Mouse (Mus musculus) forebrain, embryonic 16.5 days (tissue): ENCODE results near the gene Aldh1b1. TPM values are rescaled to one million over a fixed set of nuclear protein-coding genes. Genes with fewer than 3 reads are reported as not detected.

ENCODE experiments used
- ATAC-seq: fragments of 200-750 bp; cut with Nextera tagmentation; 2 replicates; pipeline ENCODE4 v1.8.0; 2017; ENCODE audit warnings: mild to moderate bottlenecking, moderate library complexity
- H3K27ac ChIP-seq: fragments of 300-500 bp; sonication (generic); 2 replicates; pipeline ENCODE4 v1.5.1; 2014; ENCODE audit warnings: low read length, control low read depth
- H3K27me3 ChIP-seq: fragments of 300-500 bp; sonication (generic); replicated peaks from 2 replicates; pipeline ENCODE4 v1.6.1; 2014; ENCODE audit warnings: low read length; ENCODE audit not compliant: control insufficient read depth, insufficient read depth
- H3K36me3 ChIP-seq: fragments of 300-500 bp; sonication (generic); 2 replicates; pipeline ENCODE4 v1.6.1; 2014; ENCODE audit not compliant: control insufficient read depth, insufficient read depth
- H3K4me1 ChIP-seq: fragments of 300-500 bp; sonication (generic); replicated peaks from 2 replicates; pipeline ENCODE4 v1.6.1; 2014; ENCODE audit warnings: low read length; ENCODE audit not compliant: control insufficient read depth, insufficient read depth
- H3K4me2 ChIP-seq: fragments of 300-500 bp; sonication (generic); 2 replicates; pipeline ENCODE4 v1.6.1; 2014; ENCODE audit warnings: mild to moderate bottlenecking, low read length, control low read depth
- H3K4me3 ChIP-seq: fragments of 300-500 bp; sonication (generic); replicated peaks from 2 replicates; pipeline ENCODE4 v1.5.1; 2014; ENCODE audit warnings: mild to moderate bottlenecking, low read length, control low read depth
- H3K9ac ChIP-seq: fragments of 300-500 bp; sonication (generic); replicated peaks from 2 replicates; pipeline ENCODE4 v1.6.1; 2014; ENCODE audit warnings: low read depth, low read length, control low read depth
- H3K9me3 ChIP-seq: fragments of 300-500 bp; sonication (generic); 2 replicates; pipeline ENCODE4 v1.6.1; 2016; ENCODE audit warnings: low read length; ENCODE audit not compliant: control insufficient read depth
- WGBS: fragments of 180-500 bp; shearing (Covaris S2); extraction: QIAGEN DNeasy Blood & Tissue Kit; methylation state at CpG from one replicate; pipeline ENCODE4 v1.1.7; 2014; 5-methylcytosine and 5-hydroxymethylcytosine counted together
- polyA plus RNA-seq: library from polyadenylated mRNA; unstranded; fragments of >200 nt; fragmentation: Nextera tagmentation; extraction: Ambion mirVana; gene quantifications from 2 replicates; pipeline ENCODE4 v1.2.1, GENCODE M21; 2015

Gene Aldh1b1
- polyA plus RNA-seq, 1 experiment from 2014 or later: 31.8 TPM

DNA sequence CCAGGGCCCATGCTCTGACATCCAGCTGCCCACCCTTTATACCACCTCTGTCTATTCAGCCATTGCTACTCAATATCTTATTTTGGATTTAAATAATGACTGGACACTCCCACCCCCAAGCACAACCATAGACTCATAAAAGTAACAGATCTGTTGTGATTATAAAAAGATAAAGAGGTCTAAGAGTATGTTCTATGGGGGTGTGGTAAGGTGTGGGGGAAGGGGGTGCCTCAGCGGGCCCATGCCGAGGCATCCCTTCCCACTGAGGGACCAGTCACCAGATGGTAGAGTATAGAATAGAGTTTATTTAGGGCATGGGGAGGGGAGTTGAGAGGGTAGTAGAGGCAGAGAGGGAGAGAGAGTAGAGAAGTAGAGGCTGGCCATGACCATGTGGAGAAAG, 8.8 kb upstream of the Aldh1b1 start:
- Histone ChIP-seq H3K36me3 (no peaks in the 10 kb centered on the region), H3K27me3 (no peaks in the 10 kb centered on the region), H3K9me3 (no peaks in the 10 kb centered on the region), H3K4me3 (no peak overlapping the region), H3K9ac (no peak overlapping the region), H3K4me2 (no peak overlapping the region), H3K27ac (no peak overlapping the region; the same call in 1 of the 2 replicates), H3K4me1 (peaks cover 17% of the 10 kb centered on the region)
- WGBS: 87% methylated on average over 2 of the region's 2 CpGs
- ATAC-seq: no peak

GRCm38 (mm10) chr4:45795191-45795811, 3.5 kb upstream of the Aldh1b1 start:
- 2% methylated on average over 12 of the region's 12 CpGs for WGBS
- ATAC-seq: no peak
- Histone ChIP-seq H3K27ac (no peak overlapping the region), H3K9ac (peak overlapping the region; percentile 43; the same call in 1 of the 2 replicates), H3K36me3 (no peaks in the 10 kb centered on the region), H3K4me2 (peak overlapping the region; percentile 32), H3K4me1 (peaks cover 17% of the 10 kb centered on the region), H3K4me3 (no peak overlapping the region), H3K9me3 (no peaks in the 10 kb centered on the region), H3K27me3 (no peaks in the 10 kb centered on the region)

GRCm38 (mm10) chr4:45796760-45797159, 2.1 kb upstream of the Aldh1b1 start:
- no peak for ATAC-seq
- Histone ChIP-seq H3K27ac (no peak overlapping the region), H3K4me3 (no peak overlapping the region), H3K4me1 (peaks cover 22% of the 10 kb centered on the region), H3K4me2 (no peak overlapping the region), H3K27me3 (no peaks in the 10 kb centered on the region), H3K9me3 (no peaks in the 10 kb centered on the region), H3K9ac (no peak overlapping the region), H3K36me3 (no peaks in the 10 kb centered on the region)
- 80% methylated on average over 5 of the region's 5 CpGs for WGBS

DNA sequence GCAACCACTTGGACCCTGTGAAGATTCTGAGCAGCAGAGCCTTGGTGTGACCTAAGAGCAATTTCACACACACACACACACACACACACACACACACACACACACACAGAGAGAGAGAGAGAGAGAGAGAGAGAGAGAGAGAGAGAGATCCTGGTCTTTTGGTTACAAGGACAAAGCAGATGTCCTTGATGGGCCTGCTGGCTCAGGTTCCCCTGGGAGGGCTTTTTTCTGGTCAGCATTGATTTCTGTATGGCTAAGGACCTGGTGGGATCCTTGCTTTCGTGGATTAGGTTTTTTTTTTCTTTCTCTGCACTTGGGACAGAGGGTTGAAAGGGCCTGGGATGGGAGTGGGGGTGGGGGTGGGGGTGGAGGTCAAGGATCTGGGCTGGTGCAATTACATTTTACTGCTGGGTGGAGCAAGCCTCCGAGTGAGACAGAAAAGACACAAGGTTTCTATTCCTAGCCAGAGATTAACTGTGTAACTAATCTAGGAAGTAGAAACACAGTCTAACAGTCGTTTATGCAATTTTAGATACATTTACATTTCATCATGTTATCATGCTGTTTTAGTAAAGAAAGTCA, 1.2 kb downstream of the Aldh1b1 start:
- no peak for ATAC-seq
- H3K9ac ChIP-seq: no peak overlapping the region
- peaks cover 4% of the 10 kb centered on the region for H3K36me3 ChIP-seq
- 41% methylated on average over 3 of the region's 3 CpGs for WGBS
- H3K4me1 ChIP-seq: peaks cover 22% of the 10 kb centered on the region
- no peaks in the 10 kb centered on the region for H3K27me3 ChIP-seq
- no peak overlapping the region for H3K27ac ChIP-seq
- H3K4me3 ChIP-seq: no peak overlapping the region
- no peak overlapping the region for H3K4me2 ChIP-seq
- no peaks in the 10 kb centered on the region for H3K9me3 ChIP-seq

DNA sequence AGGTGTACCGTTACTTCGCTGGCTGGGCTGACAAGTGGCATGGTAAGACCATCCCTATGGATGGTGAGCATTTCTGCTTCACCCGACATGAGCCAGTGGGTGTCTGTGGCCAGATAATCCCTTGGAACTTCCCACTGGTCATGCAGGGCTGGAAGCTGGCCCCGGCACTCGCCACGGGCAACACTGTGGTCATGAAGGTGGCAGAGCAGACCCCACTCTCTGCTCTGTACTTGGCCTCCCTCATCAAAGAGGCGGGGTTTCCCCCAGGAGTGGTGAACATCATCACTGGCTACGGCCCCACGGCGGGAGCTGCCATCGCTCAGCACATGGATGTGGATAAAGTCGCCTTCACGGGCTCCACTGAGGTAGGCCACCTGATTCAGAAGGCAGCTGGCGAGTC, 4.1 kb downstream of the Aldh1b1 start:
- Histone ChIP-seq H3K4me1 (peaks cover 20% of the 10 kb centered on the region), H3K27ac (no peak overlapping the region), H3K9me3 (no peaks in the 10 kb centered on the region), H3K4me3 (no peak overlapping the region), H3K4me2 (no peak overlapping the region), H3K36me3 (peaks cover 4% of the 10 kb centered on the region), H3K27me3 (no peaks in the 10 kb centered on the region), H3K9ac (no peak overlapping the region)
- 96% methylated on average over 14 of the region's 14 CpGs for WGBS
- ATAC-seq: no peak

DNA sequence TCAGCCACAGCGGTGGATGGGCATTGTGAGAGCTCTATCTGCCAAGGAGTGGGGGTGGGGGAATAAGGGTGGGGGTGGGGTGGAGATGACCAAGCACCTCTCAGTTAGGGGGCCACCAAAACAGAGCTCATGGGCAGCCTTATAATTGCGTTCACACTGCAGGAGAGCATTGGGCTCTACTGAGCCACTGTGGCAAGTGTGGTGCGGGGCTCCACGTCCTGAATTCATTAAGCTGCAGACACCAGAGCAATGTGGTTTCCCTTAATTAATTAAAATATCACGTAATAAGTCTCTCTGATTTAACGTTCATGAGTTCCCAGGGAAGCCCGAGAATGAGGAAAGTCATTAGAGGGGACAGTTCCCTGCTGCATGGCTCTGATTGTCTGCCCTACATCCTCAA, 9.2 kb downstream of the Aldh1b1 start:
- Histone ChIP-seq H3K4me2 (no peak overlapping the region), H3K36me3 (peaks cover 15% of the 10 kb centered on the region), H3K27me3 (no peaks in the 10 kb centered on the region), H3K9ac (no peak overlapping the region), H3K9me3 (no peaks in the 10 kb centered on the region), H3K4me3 (no peak overlapping the region), H3K27ac (no peak overlapping the region), H3K4me1 (no peaks in the 10 kb centered on the region)
- WGBS: 17% methylated on average over 7 of the region's 7 CpGs
- ATAC-seq: 0 out of 2 replicates have a peak, but pooled peaks have one; percentile 18

DNA sequence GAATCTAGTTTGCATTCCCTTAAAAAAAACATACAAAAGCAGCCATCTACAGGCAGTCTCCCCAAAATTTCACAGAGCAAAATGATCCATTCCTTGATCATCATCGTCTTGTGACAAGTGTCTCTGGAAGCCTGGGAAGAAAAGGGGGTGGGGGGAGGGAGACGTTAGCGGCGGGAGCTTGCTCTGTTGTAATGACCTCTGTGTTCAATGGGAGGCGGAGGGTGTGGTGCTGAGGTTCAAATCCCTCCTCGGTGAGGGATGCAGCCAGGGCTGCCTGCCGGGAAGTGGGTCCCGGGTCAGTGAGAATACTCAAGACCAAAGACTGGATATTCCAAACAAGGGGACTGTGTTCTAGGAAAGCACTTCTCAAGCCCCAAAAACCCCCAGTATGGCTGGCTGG, 12.4 kb downstream of the Aldh1b1 start:
- Histone ChIP-seq H3K27ac (no peak overlapping the region), H3K4me2 (no peak overlapping the region), H3K36me3 (peaks cover 25% of the 10 kb centered on the region), H3K27me3 (no peaks in the 10 kb centered on the region), H3K4me3 (no peak overlapping the region), H3K9me3 (no peaks in the 10 kb centered on the region), H3K9ac (no peak overlapping the region), H3K4me1 (peaks cover 9% of the 10 kb centered on the region)
- 14% methylated on average over 8 of the region's 8 CpGs for WGBS
- ATAC-seq: no peak

- H3K4me2 ChIP-seq: no peak overlapping the region
- no peak for ATAC-seq
- WGBS: 26% methylated on average over 7 of the region's 7 CpGs
- H3K36me3 ChIP-seq: peaks cover 18% of the 10 kb centered on the region
- peak overlapping the region; percentile 42; the same call in 1 of the 2 replicates for H3K27ac ChIP-seq
- H3K27me3 ChIP-seq: no peaks in the 10 kb centered on the region
- no peaks in the 10 kb centered on the region for H3K9me3 ChIP-seq
- H3K4me3 ChIP-seq: no peak overlapping the region
- H3K4me1 ChIP-seq: peaks cover 49% of the 10 kb centered on the region
- H3K9ac ChIP-seq: no peak overlapping the region
These were observed 16.7 kb downstream of the Aldh1b1 start for GRCm38 (mm10) chr4:45815542-45815941.

GRCm38 (mm10) chr4:45818814-45819207, 20.0 kb downstream of the Aldh1b1 start:
- 10% methylated on average over 4 of the region's 4 CpGs for WGBS
- H3K9me3 ChIP-seq: no peaks in the 10 kb centered on the region
- H3K9ac ChIP-seq: peak overlapping the region; percentile 56
- peak overlapping the region; percentile 47 for H3K4me2 ChIP-seq
- peaks cover 12% of the 10 kb centered on the region for H3K36me3 ChIP-seq
- H3K4me3 ChIP-seq: peak overlapping the region; percentile 12
- no peaks in the 10 kb centered on the region for H3K27me3 ChIP-seq
- ATAC-seq: peak; percentile 11; the same call in 1 of the 2 replicates
- H3K4me1 ChIP-seq: peaks cover 78% of the 10 kb centered on the region
- H3K27ac ChIP-seq: peak overlapping the region; percentile 96
